Mouse (Mus musculus) retina, postnatal 7 days (tissue): ENCODE results near the gene Plac9a.

Experiments
- DNase-seq: peaks from one replicate; pipeline ENCODE4 v3.0.0-alpha.2; 2012; ENCODE audit warnings: low read depth, low spot score

The Plac9a gene

GRCm38 (mm10) chr14:25838411-25838810 is 64.5 kb downstream of the Plac9a start:
- DNase-seq, result no peak
